Mouse (Mus musculus): ENCODE results near the gene Kif6. TPM values are rescaled to one million over a fixed set of nuclear protein-coding genes. Genes with fewer than 3 reads are reported as not detected.
A peak's percentile ranks its signal among the peaks of the same experiment; 100 is the strongest.

The Kif6 gene
- polyA plus RNA-seq, 1 experiment = 1.9 TPM

GRCm38 (mm10) chr17:49761838-49762237 lies 146.9 kb downstream of the Kif6 start:
- no peak for TF ChIP-seq CTCF (IDR thresholded peaks at IDR 0.05; ENCODE audit: borderline replicate concordance, extremely low read depth, insufficient read depth, insufficient read length)
- TF ChIP-seq POLR2A (IDR thresholded peaks at IDR 0.05; ENCODE audit: borderline replicate concordance, extremely low read depth, insufficient read depth, insufficient read length, poor library complexity, severe bottlenecking) = no peak
- no peak for DNase-seq (ENCODE audit: low read depth)

- TF ChIP-seq POLR2A (IDR thresholded peaks at IDR 0.05; ENCODE audit: borderline replicate concordance, extremely low read depth, insufficient read depth, insufficient read length, poor library complexity, severe bottlenecking) (no peak), CTCF (IDR thresholded peaks at IDR 0.05; ENCODE audit: borderline replicate concordance, extremely low read depth, insufficient read depth, insufficient read length) (no peak)
- DNase-seq (ENCODE audit: low read depth) = peak; percentile 25
Observed at GRCm38 (mm10) chr17:49764963-49765362, 150.0 kb downstream of the Kif6 start.

- TF ChIP-seq CTCF (IDR thresholded peaks at IDR 0.05; ENCODE audit: borderline replicate concordance, extremely low read depth, insufficient read depth, insufficient read length) = no peak
- no peak for TF ChIP-seq POLR2A (IDR thresholded peaks at IDR 0.05; ENCODE audit: borderline replicate concordance, extremely low read depth, insufficient read depth, insufficient read length, poor library complexity, severe bottlenecking)
- peak; percentile 75 for DNase-seq (ENCODE audit: low read depth)
Observed at GRCm38 (mm10) chr17:49767717-49768370, 152.9 kb downstream of the Kif6 start.

GRCm38 (mm10) chr17:49771703-49772315 lies 156.9 kb downstream of the Kif6 start:
- TF ChIP-seq CTCF (IDR thresholded peaks at IDR 0.05; ENCODE audit: borderline replicate concordance, extremely low read depth, insufficient read depth, insufficient read length) (no peak), POLR2A (IDR thresholded peaks at IDR 0.05; ENCODE audit: borderline replicate concordance, extremely low read depth, insufficient read depth, insufficient read length, poor library complexity, severe bottlenecking) (no peak)
- no peak for DNase-seq (ENCODE audit: low read depth)

GRCm38 (mm10) chr17:49777115-49777839 lies 162.3 kb downstream of the Kif6 start:
- no peak for DNase-seq (ENCODE audit: low read depth)
- TF ChIP-seq CTCF (IDR thresholded peaks at IDR 0.05; ENCODE audit: borderline replicate concordance, extremely low read depth, insufficient read depth, insufficient read length) (no peak), POLR2A (IDR thresholded peaks at IDR 0.05; ENCODE audit: borderline replicate concordance, extremely low read depth, insufficient read depth, insufficient read length, poor library complexity, severe bottlenecking) (no peak)

- no peak for TF ChIP-seq POLR2A (IDR thresholded peaks at IDR 0.05; ENCODE audit: borderline replicate concordance, extremely low read depth, insufficient read depth, insufficient read length, poor library complexity, severe bottlenecking)
- TF ChIP-seq CTCF (IDR thresholded peaks at IDR 0.05; ENCODE audit: borderline replicate concordance, extremely low read depth, insufficient read depth, insufficient read length) = no peak
- no peak for DNase-seq (ENCODE audit: low read depth)
Observed at GRCm38 (mm10) chr17:49779066-49779465, 164.1 kb downstream of the Kif6 start.

- TF ChIP-seq POLR2A (IDR thresholded peaks at IDR 0.05; ENCODE audit: borderline replicate concordance, extremely low read depth, insufficient read depth, insufficient read length, poor library complexity, severe bottlenecking) (no peak), CTCF (IDR thresholded peaks at IDR 0.05; ENCODE audit: borderline replicate concordance, extremely low read depth, insufficient read depth, insufficient read length) (no peak)
- DNase-seq (ENCODE audit: low read depth) = peak; percentile 62
Observed at GRCm38 (mm10) chr17:49779576-49779975, 164.6 kb downstream of the Kif6 start.

GRCm38 (mm10) chr17:49785851-49786250 lies 170.9 kb downstream of the Kif6 start:
- DNase-seq (ENCODE audit: low read depth) = no peak
- TF ChIP-seq CTCF (IDR thresholded peaks at IDR 0.05; ENCODE audit: borderline replicate concordance, extremely low read depth, insufficient read depth, insufficient read length) = no peak
- no peak for TF ChIP-seq POLR2A (IDR thresholded peaks at IDR 0.05; ENCODE audit: borderline replicate concordance, extremely low read depth, insufficient read depth, insufficient read length, poor library complexity, severe bottlenecking)

- no peak for DNase-seq (ENCODE audit: low read depth)
- TF ChIP-seq CTCF (IDR thresholded peaks at IDR 0.05; ENCODE audit: borderline replicate concordance, extremely low read depth, insufficient read depth, insufficient read length) = no peak
- no peak for TF ChIP-seq POLR2A (IDR thresholded peaks at IDR 0.05; ENCODE audit: borderline replicate concordance, extremely low read depth, insufficient read depth, insufficient read length, poor library complexity, severe bottlenecking)
Observed at GRCm38 (mm10) chr17:49787351-49787750, 172.4 kb downstream of the Kif6 start.

GRCm38 (mm10) chr17:49788187-49788974 lies 173.4 kb downstream of the Kif6 start:
- no peak for TF ChIP-seq CTCF (IDR thresholded peaks at IDR 0.05; ENCODE audit: borderline replicate concordance, extremely low read depth, insufficient read depth, insufficient read length)
- TF ChIP-seq POLR2A (IDR thresholded peaks at IDR 0.05; ENCODE audit: borderline replicate concordance, extremely low read depth, insufficient read depth, insufficient read length, poor library complexity, severe bottlenecking) = no peak
- no peak for DNase-seq (ENCODE audit: low read depth)

- DNase-seq (ENCODE audit: low read depth) = no peak
- TF ChIP-seq CTCF (IDR thresholded peaks at IDR 0.05; ENCODE audit: borderline replicate concordance, extremely low read depth, insufficient read depth, insufficient read length) (no peak), POLR2A (IDR thresholded peaks at IDR 0.05; ENCODE audit: borderline replicate concordance, extremely low read depth, insufficient read depth, insufficient read length, poor library complexity, severe bottlenecking) (no peak)
Observed at GRCm38 (mm10) chr17:49791546-49791945, 176.6 kb downstream of the Kif6 start.
